Mouse (Mus musculus) kidney, postnatal 36 days (tissue): ENCODE results near the gene Tysnd1.

Source experiments
- DNase-seq, 2 experiments: peaks; one replicate each; pipeline ENCODE4 v3.0.0; 2021 to 2022; ENCODE audit warnings: mixed read lengths in 2 of 2

The Tysnd1 gene

GRCm38 (mm10) chr10:61741306-61741705 lies 46.0 kb downstream of the Tysnd1 start:
- DNase-seq = no peak

- DNase-seq = peak in 1 of 2 experiments; percentile 21
These were observed 46.6 kb downstream of the Tysnd1 start for GRCm38 (mm10) chr10:61741873-61742272.

- no peak for DNase-seq
These were observed 47.0 kb downstream of the Tysnd1 start for GRCm38 (mm10) chr10:61742336-61742735.

GRCm38 (mm10) chr10:61745133-61745532 lies 49.8 kb downstream of the Tysnd1 start:
- DNase-seq = peak; percentile 33 to 78

- DNase-seq = no peak
These were observed 52.0 kb downstream of the Tysnd1 start for GRCm38 (mm10) chr10:61747302-61747701.

GRCm38 (mm10) chr10:61750014-61750413 lies 54.7 kb downstream of the Tysnd1 start:
- no peak for DNase-seq

GRCm38 (mm10) chr10:61751534-61752219 lies 56.4 kb downstream of the Tysnd1 start:
- DNase-seq = peak; percentile 91
